In the genomic region with DNA sequence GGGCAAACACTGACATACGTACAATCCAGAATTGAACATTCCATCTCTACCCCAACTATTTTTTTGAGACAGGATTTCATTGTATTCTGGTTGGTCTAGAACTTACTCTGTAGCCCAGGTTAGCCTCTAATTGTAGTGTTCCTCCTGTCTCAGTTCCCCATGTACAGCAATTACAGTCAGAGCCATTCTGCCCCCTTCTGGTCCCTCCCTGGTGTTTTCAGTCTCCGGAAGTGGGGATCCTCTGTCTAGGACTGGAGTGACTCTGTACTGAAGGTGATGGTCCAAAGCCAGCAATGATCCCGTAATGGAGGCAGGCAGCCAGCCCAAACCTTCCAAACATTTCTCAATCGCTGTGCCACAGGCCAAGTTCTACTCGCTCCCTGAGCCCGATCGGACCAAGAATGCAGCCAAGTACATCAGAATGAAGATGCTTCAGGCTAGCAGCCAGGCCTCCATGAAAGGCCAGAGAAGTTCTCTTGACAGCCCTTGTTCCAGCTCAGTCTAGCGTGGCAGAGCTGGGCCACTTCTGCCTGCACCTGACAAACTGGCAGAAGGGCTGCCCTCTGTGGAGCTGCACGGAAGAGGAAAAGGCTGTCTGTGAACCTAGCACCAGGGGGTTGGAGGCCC, we compare ENCODE assay signal across 8 mouse cellular contexts. TPM values are rescaled to one million over a fixed set of nuclear protein-coding genes. Genes with fewer than 3 reads are reported as not detected.
DNase-seq lines count a peak whose midpoint lies in the region; ATAC-seq lines count a peak whose summit lies in the region.
"Had no signal": no experiment of that assay in that cellular context is flagged by ENCODE, and none has a peak within 500 bp of the region (broad histone marks: within the 10 kb centered on the region; RNA-seq: fewer than 3 reads in every experiment).

No protein-coding gene starts in this region.

- H3K36me3 ChIP-seq in midbrain, embryonic 14.5 days (ENCODE audit: control insufficient read depth, insufficient read depth, low read length) = no peaks in the 10 kb centered on the region
- H3K36me3 ChIP-seq in midbrain, embryonic 15.5 days (replicated peaks) = no peaks in the 10 kb centered on the region
- no peaks in the 10 kb centered on the region for H3K36me3 ChIP-seq in intestine, embryonic 15.5 days
- H3K36me3 ChIP-seq: midbrain, embryonic 12.5 days had no signal

- no peak overlapping the region for H3K27ac ChIP-seq in midbrain, embryonic 14.5 days (replicated peaks; ENCODE audit: low read depth, low read length)
- no peak overlapping the region for H3K27ac ChIP-seq in midbrain, embryonic 15.5 days
- H3K27ac ChIP-seq in intestine, embryonic 15.5 days = no peak overlapping the region
- H3K27ac ChIP-seq: midbrain, embryonic 12.5 days had no signal

- no peak overlapping the region for H3K9ac ChIP-seq in midbrain, embryonic 14.5 days (replicated peaks; ENCODE audit: low read length)
- H3K9ac ChIP-seq in midbrain, embryonic 15.5 days = no peak overlapping the region
- no peak overlapping the region for H3K9ac ChIP-seq in intestine, embryonic 15.5 days
- H3K9ac ChIP-seq: midbrain, embryonic 12.5 days had no signal

- no peak overlapping the region for H3K4me3 ChIP-seq in midbrain, embryonic 14.5 days (replicated peaks; ENCODE audit: low read depth, low read length)
- no peak overlapping the region for H3K4me3 ChIP-seq in midbrain, embryonic 15.5 days
- no peak overlapping the region for H3K4me3 ChIP-seq in intestine, embryonic 15.5 days (replicated peaks)
- H3K4me3 ChIP-seq: midbrain, embryonic 12.5 days had no signal

- intact Hi-C loops in gastrocnemius, postnatal 36 days (cut with DNase I) = no loop called here

- H3K4me1 ChIP-seq in midbrain, embryonic 14.5 days (ENCODE audit: control insufficient read depth, insufficient read depth, low read length) = peaks cover 9% of the 10 kb centered on the region; the same call in 1 of the 2 replicates
- peaks cover 21% of the 10 kb centered on the region for H3K4me1 ChIP-seq in midbrain, embryonic 15.5 days
- H3K4me1 ChIP-seq in intestine, embryonic 15.5 days (replicated peaks) = peaks cover 7% of the 10 kb centered on the region; the same call in 1 of the 2 replicates

- no peaks in the 10 kb centered on the region for H3K27me3 ChIP-seq in midbrain, embryonic 14.5 days (ENCODE audit: control insufficient read depth, insufficient read depth, low read length)
- H3K27me3 ChIP-seq in midbrain, embryonic 15.5 days (replicated peaks) = no peaks in the 10 kb centered on the region
- H3K27me3 ChIP-seq in intestine, embryonic 15.5 days (replicated peaks) = no peaks in the 10 kb centered on the region

- ATAC-seq in midbrain, embryonic 14.5 days (ENCODE audit: low FRiP score, low TSS enrichment) = no peak
- no peak for ATAC-seq in midbrain, embryonic 15.5 days (replicated peaks)
- ATAC-seq in intestine, embryonic 15.5 days = no peak

- WGBS in midbrain, embryonic 14.5 days = 43% methylated on average over 9 of the region's 9 CpGs
- 46% methylated on average over 9 of the region's 9 CpGs for WGBS in midbrain, embryonic 15.5 days
- 77% methylated on average over 9 of the region's 9 CpGs for WGBS in intestine, embryonic 15.5 days

- H3K4me2 ChIP-seq in midbrain, embryonic 14.5 days (ENCODE audit: low read length) = no peak overlapping the region
- H3K4me2 ChIP-seq in midbrain, embryonic 15.5 days = no peak overlapping the region
- no peak overlapping the region for H3K4me2 ChIP-seq in intestine, embryonic 15.5 days (replicated peaks)
- H3K4me2 ChIP-seq: midbrain, embryonic 12.5 days had no signal

- H3K9me3 ChIP-seq in midbrain, embryonic 14.5 days (ENCODE audit: control insufficient read depth, low read length) = no peaks in the 10 kb centered on the region
- no peaks in the 10 kb centered on the region for H3K9me3 ChIP-seq in midbrain, embryonic 15.5 days
- no peaks in the 10 kb centered on the region for H3K9me3 ChIP-seq in intestine, embryonic 15.5 days
- H3K9me3 ChIP-seq: midbrain, embryonic 12.5 days had no signal

- DNase-seq in midbrain, embryonic 14.5 days = peak; percentile 28
- DNase-seq in cerebellum, adult 11-12 months = peak; percentile 64
- DNase-seq in gastrocnemius, postnatal 36 days = peak; percentile 81 to 87
- peak; percentile 59 to 70 for DNase-seq in layer of hippocampus, postnatal 10 days (ENCODE audit: low spot score in 2 of 2)
- peak; percentile 80 to 86 for DNase-seq in right cerebral cortex, postnatal 10 days (ENCODE audit: low spot score in 2 of 2)

RNA-seq across cellular contexts. Expression of a gene that starts 3.2 kb away (rescaled TPM):
- polyA plus RNA-seq in midbrain, embryonic 14.5 days (2014; fragmentation: Nextera tagmentation; extraction: Ambion mirVana) = 14.3 and 15.7 TPM in 2 replicates
- 30.8 and 30.9 TPM in 2 replicates for polyA plus RNA-seq in midbrain, embryonic 15.5 days (2015; fragmentation: Nextera tagmentation; extraction: Ambion mirVana)
- total RNA-seq in gastrocnemius, postnatal 36 days (2021) = 10 to 100 TPM; 16.5 to 18.5 TPM
- total RNA-seq in layer of hippocampus, postnatal 10 days (2021) = 10 to 100 TPM; 84.6 to 89.3 TPM
- 20.3 and 21.8 TPM in 2 replicates for polyA plus RNA-seq in intestine, embryonic 15.5 days (2015; fragmentation: Nextera tagmentation; extraction: Ambion mirVana)

RNA-seq across cellular contexts. Expression of a gene that starts 47.8 kb away (rescaled TPM):
- polyA plus RNA-seq in midbrain, embryonic 14.5 days (2014; fragmentation: Nextera tagmentation; extraction: Ambion mirVana) = 2.0 and 2.3 TPM in 2 replicates
- 2.8 and 4.3 TPM in 2 replicates for polyA plus RNA-seq in midbrain, embryonic 15.5 days (2015; fragmentation: Nextera tagmentation; extraction: Ambion mirVana)
- 1 to 10 TPM; 2.5 to 5.1 TPM for total RNA-seq in gastrocnemius, postnatal 36 days (2021)
- total RNA-seq in layer of hippocampus, postnatal 10 days (2021) = 10 to 100 TPM; 29.3 to 31.8 TPM
- polyA plus RNA-seq in intestine, embryonic 15.5 days (2015; fragmentation: Nextera tagmentation; extraction: Ambion mirVana) = 2.5 and 2.9 TPM in 2 replicates

RNA-seq across cellular contexts. Expression of a gene that starts 52.0 kb away (rescaled TPM):
- 295 and 338 TPM in 2 replicates for polyA plus RNA-seq in midbrain, embryonic 14.5 days (2014; fragmentation: Nextera tagmentation; extraction: Ambion mirVana)
- 154 and 180 TPM in 2 replicates for polyA plus RNA-seq in midbrain, embryonic 15.5 days (2015; fragmentation: Nextera tagmentation; extraction: Ambion mirVana)
- total RNA-seq in gastrocnemius, postnatal 36 days (2021) = 10 to 100 TPM; 12.0 to 25.0 TPM
- total RNA-seq in layer of hippocampus, postnatal 10 days (2021) = 10 to 100 TPM in 1 of 2 experiments, 1 to 10 TPM in 1; 5.7 to 13.2 TPM
- polyA plus RNA-seq in intestine, embryonic 15.5 days (2015; fragmentation: Nextera tagmentation; extraction: Ambion mirVana) = 387 and 549 TPM in 2 replicates

Comparison
In these comparisons a context has a peak if more than half of its experiments do, and no peak if none do; other contexts are left out.
1. DNase-seq: peak in every context shown above with its lines; median percentile 84 in gastrocnemius, postnatal 36 days; 83 in right cerebral cortex, postnatal 10 days; 64 in layer of hippocampus, postnatal 10 days; 64 in cerebellum, adult 11-12 months; 28 in midbrain, embryonic 14.5 days.